Mouse (Mus musculus) layer of hippocampus, adult 9-11 months (tissue): ENCODE data around the gene Olfml3.

Source experiments
- DNase-seq: peaks from one replicate; pipeline ENCODE4 v3.0.0; 2022

The Olfml3 gene

DNA sequence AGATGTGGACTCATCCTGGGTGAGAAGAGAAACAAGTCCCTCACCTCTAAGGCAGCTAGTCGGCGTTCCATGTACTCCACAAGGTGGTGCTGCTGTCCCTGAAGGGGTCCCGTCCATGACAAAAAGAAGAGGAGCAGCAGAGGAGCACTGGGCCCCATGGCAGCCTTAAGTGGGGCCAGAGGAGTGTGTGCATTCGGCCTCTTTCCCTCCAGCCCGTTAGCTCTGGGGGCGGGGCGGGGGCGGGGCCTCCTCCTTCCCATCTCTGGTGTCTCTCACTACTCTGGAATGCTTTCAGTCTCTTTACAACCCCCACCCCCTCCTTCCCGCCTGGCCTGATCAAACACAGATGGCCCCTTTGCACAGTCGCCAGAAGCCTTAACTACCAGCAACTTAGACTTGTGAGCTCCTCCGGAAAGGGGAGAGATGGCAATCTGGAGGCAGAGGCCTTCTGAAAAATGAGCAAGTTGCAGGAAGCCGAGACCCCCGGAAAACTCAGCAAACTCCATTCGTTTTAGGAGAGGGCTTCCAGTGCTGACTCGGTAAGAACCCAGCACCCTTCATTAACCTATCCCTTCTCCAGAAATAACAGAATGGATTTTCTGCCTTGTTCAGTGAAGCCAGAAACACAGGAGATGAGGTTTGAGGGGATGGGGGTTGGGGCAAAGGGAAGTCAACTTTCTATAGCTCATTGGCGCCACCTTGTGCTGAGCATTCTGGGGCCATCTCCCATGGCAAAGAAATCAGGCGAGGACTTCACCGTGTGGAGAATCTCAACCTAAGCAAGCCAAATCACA, at the start of gene Olfml3:
TSS of gene Olfml3 (minus strand) at position 224 of the 794 bp plus-strand sequence.
- DNase-seq = peak; percentile 86

DNA sequence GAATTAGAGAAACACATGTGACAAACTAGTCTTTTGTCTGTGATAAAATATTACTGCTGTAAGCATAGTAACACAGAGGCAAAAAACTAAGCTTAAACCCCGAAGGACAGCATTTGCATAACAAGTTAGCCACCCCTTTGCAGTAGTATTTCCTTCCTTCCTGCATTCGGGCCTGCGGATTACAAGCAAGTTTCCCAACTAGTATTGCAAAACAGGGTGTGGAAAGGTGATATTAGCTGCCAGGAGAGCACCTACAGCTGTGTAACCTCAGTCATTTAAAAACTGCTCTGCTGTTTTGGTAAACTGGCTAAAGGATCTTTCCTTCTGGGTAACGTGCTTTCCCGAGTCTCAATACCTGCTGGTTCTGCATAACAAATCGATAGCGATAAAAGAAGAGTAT, 49.4 kb upstream of the Olfml3 start:
- no peak for DNase-seq

DNA sequence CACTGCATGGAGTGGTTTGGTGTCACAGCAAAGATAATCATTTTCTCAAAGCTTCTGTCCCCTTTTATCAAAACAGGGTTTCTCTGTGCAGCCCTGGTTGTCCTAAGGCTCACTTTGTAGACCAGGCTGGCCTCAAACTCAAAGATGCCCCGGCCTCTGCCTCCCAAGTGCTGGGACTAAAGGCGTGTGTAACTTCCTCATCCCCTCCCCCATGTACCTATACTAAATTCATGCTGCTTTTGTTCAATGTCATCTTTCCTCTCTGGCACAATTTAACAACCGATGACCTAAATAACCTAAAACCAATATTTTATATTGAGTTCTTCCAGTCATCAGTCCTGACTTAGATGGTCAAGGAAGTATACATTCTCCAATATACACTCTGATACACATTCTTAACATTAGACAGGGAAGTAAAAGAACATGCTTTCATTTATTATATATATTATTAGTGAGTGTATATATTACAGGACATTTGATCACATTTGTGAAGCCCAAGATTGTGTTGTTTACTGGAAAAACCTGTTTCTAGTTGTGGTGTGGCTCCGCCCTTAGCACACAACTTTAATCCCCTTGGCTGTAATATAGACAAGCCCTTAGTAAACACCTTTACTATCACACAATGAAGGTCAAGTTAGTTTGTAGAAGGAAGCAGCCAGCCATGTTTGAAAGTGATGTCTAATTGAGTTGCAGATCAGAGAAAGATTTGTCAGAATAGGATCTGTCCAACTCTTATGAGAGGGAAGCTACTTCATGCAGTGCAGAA, 45.2 kb upstream of the Olfml3 start:
- no peak for DNase-seq

DNA sequence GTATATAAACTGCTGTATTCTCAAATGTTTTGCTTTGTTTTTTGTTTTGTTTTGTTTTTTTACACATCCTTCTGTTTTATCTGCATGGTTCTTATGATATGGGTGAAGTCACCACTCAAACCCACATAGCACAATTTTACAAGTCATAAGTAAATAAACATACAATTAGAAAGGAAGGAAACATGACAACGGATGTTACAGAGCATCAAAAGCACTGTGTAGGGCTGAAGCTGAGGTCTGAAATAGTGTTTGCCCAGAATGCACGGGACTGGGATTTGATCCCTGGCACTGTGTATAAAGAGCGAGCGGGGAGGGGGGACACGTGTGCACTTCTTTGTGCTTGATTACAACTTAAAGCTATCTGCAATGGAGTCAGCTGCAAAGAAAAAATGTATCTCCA, 43.0 kb upstream of the Olfml3 start:
- DNase-seq = no peak

DNA sequence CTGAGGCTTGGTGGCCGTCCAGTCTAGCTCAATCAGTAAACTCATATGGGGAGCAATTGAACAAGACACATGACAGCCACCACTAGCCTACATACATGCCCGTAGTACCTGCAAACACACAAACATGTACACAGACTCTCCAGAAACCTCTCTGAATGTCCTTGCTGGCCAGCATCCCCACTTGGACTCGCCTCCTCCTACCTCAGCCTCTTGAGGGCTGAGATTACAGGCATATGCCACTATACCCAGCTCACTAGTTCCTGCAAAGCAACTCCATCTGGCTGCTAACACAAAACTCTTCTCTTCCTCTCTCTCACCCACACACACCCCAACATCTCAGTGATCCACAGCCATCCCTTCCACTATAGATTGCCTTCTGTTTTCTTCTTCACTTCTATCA, 42.5 kb upstream of the Olfml3 start:
- DNase-seq = peak; percentile 35

DNA sequence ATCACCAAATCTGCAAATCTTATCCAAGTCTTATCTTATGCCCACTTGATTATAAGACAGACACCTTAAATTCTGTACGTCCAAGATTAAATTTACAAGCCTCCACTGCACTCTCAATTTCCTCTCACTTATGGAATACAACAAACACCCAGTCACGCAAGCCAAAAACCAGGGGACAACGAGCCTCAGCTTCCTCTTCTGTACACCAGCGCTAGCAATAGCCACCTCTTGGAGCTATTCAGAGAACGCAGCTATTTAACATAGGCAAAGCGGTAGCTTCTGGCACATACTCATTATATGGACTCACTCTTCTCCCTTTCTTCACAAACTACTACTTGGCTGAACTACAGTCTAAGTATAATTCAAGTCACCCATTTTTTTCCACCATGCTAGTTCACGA, 41.4 kb upstream of the Olfml3 start:
- no peak for DNase-seq

DNA sequence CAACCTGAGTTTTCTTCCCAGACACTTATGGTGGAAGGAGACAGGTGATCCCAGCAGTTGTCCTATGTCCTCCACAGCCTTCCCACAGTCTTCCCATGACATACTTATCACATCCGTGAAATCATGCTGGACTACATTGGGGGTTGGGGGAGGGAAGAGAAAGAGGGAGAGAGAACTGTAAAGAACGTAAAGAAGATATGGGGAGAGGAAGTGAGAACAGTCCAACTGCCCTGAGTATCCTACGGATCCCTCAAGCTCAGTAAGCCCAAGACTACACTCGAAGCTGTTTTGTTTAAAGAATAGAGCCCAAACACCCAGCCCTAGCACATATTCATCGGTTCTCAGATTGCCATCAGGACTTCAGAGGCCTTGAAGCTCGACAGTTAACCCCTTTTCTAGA, 40.9 kb upstream of the Olfml3 start:
- DNase-seq = no peak

DNA sequence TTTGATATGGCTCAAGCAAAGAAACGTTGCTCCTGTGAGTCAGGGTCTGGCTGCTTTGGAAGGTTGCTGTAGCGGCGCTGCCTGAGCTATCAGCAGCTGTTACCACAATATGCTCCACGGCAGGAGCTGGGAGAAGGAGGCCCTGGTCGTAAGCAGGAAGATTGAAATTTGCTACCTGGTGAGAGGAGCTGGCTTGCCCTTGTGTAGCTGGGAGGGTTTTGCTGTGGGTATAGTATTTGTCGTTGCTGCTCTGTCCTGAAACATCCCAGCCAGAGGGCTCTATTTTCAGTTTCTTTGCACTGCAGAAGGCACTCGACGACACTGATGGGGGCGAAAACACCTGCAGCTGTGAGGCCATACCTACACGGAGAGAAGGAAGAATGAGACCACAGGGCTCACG, 40.1 kb upstream of the Olfml3 start:
- DNase-seq = peak; percentile 61

DNA sequence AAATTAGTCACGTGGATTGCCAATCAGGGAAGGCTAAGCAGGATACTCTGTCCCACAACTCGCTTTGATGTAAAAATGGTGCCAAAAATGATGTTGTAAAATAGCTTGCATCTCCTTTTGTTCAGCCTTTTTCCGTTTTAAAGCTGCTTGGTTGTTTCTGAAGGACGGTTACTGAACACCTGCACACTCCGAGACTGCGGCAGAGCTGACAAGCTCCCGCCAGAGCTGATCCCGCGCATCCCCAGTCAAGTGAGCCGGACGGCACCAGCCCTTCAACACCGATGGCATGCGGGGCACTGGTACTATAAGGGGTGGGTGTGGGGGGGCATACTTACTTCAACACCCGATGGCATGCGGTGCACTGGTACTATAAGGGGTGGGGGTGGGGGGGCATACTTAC, 36.2 kb upstream of the Olfml3 start:
- DNase-seq = no peak

DNA sequence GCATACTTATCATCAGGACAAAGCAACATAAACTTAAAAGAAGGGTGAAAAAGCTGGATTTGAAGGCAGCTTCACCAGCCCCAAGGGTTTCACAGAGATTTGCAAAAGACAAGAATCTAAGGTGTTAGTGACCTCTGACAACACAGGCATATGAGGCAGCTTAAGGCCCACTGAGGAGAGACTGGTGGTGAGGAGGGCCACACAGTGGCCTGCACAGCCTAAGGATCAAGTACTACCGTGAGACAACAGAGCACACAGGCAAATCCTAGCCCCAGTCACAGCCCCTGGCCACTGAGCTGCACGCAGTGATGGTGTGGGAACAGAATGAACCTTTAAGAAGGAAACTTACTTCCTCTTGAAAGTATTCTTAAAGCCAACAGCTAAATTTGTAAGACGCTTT, 35.7 kb upstream of the Olfml3 start:
- DNase-seq = no peak

DNA sequence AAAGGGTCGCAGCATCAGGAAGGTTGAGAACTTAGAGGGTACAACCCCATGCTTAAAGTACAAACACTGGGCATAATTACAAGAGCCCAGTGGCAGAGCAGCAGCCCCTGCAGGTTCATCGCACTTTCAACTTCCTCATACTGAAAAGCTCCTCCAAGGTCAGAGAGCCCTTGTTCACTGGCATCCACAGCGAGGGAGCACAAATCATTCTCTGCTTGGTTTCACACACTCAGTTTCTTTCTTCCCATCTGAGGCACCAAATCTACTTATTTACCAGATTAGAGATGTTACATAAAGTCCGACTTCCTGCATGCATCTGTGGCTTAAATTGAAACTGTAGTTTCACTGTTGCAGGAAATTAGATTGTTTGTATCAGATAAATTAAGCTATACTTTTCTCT, 35.0 kb upstream of the Olfml3 start:
- DNase-seq = no peak

DNA sequence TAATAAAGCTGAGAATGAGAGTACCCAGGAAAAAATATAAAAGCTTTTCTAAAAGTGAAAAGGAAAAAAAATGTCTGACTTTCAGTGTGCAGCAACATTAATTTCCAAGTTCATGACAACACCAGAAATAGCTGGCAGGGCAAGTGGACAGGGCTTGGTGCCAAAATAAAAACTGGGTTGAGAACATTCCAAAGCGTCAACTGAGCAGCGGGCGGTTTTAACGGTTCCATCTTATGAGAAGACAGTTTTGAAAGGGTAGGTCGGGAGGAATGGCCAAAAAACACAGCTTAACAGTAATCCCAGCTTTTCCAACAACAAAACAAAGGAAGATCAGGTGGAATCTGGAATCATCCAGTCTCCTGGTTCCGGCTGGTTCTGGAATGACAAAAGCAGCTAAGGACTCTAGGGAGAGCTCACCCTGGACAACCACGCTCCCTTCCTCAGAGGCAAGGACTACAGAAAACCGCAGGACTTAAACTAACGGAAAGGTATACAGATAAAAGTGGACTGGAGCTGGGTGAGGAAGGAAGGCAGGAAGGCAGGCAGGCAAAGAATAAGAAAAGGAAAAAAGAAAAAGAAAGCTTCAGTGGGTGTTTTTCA, 33.8 kb upstream of the Olfml3 start:
- peak; percentile 30 for DNase-seq

DNA sequence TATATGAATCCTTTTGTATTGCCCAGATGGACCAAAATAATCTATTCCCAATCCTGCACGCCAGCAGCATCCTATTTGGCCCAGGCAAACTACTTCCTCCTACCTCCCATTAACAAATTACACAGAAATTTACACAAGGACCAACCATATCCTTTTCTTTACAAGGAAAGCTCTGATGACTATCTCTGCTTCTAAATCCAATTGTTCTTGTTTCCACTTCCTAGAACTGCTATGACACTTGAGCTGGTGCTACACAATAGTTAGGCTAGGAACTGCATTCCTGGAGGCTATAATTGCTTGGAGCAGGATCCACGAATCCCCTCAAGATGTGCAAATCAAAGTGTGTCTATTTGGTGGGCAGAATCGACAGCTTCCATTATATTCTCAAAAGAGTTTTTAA, 29.0 kb upstream of the Olfml3 start:
- no peak for DNase-seq

DNA sequence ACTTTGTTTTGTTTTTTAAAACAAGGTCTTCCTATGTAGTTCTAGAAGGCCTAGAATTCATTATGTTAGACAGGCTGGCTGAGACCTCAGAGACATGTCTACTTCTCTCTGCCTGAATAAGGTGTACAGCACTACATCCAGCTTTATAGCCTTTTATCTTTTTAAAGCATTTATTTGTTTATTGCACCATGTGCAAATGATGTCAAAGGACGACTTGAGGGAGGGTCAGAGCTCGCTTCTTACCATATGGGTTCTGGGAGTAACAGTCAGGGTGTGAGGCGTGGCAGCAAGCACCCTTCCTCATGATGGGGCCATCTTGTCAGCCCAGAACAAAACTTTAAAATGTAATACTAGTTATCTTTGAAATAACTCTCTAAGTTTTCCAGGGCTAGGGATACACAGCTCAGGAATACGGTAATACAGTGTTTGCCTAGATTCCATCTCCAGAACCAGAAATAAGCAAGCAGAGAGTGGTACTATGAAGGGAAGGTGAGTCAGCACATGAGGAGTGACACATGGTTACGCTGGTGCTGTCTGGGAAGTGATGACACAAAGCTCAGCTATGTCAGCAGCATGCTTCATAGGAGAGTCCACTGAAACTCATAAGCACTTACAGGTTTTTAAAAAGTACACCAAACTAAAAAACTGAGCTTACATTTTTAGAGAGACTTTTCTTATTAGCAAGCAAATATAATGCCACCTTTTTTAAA, 21.6 kb upstream of the Olfml3 start:
- no peak for DNase-seq

DNA sequence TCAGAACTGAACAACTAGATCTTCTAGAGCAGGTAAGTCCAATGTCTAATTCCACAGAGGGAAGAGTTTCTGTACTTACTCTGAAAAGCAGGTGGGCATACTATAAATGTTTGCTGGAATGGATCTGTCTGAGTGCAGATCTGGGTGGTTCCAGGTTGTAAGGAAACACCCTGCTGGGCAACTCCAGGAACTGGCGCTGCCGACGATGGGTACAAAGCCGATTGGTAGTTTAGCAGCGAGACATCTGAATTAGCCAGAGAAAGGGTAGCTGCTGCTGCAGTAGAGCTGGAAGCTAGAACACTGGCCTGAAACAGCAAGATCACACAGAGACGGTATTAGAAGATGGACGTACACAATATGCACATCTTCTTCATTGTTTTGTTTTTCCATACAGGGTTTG, 20.7 kb upstream of the Olfml3 start:
- no peak for DNase-seq

DNA sequence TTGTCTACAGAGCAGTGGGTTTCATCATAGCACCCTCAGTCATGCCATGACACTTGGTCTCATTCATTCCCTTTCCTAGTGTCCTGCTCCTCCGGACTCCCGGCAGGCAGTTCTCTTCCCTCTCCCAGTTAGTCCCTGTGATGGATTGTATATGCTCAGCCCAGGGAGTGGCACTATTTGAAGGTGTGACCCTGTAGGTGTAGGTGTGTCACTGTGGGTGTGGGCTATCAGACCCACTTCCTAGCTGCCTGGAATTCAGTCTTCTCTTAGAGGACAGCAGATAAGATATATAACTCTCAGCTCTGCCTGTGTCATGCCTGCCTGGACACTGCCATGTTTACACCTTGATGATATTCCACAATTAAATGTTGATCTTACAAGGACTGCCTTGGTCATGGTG, 19.1 kb upstream of the Olfml3 start:
- DNase-seq = no peak

DNA sequence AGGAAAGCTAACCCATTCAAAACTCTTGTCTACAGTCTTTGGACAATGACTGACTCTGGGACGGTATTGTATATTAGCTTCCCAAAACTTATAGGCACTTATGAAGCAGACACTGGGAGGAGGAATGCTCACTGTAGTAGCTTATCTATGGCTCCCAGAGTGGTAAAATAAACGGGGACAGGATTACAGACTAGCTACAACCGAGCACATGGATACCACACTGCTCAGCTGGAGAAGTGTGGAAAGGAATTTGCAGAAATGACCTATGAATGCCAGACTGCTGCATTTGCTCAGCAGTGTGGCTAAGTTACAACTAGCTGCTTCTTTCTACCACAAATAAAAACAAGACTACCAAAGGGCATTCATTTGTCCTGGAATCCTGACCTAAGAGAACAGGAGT, 17.6 kb upstream of the Olfml3 start:
- DNase-seq = no peak

DNA sequence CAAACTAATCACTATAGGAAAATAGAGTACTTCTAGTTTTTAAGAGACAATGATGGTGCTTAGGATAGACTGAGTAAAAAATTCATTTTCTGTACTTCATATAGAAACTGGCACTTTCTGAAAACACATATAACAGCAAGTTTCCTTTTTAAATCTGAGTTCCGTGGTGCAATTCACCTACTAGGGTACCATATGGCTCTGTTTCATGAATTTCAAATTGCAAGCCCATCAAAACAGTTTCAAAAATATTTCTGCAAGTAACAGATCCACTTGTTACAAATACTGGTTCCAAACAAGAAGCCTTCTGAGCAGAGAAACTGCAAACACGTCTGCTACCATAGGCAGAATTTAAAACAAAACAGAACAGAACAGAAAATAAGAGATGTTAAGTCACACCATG, 13.8 kb upstream of the Olfml3 start:
- no peak for DNase-seq

DNA sequence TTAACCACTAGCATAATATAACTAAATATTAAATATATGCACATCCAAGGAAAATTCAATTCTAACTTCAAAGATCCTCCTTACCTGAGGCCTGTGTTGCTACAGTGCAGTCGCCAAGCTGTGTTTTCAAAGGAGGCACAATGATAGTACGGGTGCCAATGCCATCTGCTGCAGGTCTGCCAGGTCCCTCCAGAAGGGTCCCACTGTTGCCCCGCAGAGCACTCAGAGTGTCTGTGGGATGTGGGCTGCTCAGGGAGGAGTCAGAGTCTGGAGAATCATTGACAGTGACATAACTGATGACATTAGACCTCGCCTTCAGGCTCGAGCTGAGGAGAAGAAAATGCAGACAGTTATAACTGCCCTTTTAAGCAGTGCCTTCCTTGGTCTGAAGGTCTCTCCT, 8.9 kb upstream of the Olfml3 start:
- no peak for DNase-seq

DNA sequence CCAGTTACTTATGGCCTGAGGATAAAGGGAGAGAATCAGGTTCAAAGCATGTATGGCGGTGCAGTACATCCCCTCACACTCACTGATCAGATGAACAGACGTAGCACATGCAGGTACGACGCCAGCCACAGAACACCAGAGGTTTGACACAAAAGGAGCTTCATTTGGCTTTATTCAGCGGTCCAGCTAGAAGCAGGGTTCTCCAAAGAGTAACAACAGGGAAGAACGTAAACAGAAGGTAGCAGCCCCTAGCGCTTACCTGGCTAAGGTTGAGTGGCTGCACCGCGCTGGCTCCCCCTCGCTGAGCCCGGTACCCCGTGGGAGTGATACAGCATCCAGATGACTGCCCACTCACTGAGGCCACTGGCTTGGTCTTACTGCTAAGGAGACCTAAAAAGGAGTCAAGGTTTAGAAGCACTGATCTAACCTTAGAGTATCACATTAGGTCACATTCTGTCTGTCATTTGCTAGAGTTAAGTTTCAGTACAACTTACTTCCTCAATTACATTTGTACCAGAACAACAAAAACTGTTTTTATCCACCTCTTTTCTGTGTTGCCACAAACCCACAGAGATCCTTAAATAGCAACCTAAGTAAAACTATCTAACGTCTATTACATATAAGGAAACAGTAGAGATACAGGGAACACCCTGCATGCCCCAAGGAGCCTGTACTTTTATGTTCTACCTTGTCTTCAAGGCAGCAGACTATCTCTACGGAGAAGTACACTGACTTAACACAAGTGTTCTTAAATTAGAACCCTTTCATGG, 7.4 kb upstream of the Olfml3 start:
- DNase-seq = no peak

DNA sequence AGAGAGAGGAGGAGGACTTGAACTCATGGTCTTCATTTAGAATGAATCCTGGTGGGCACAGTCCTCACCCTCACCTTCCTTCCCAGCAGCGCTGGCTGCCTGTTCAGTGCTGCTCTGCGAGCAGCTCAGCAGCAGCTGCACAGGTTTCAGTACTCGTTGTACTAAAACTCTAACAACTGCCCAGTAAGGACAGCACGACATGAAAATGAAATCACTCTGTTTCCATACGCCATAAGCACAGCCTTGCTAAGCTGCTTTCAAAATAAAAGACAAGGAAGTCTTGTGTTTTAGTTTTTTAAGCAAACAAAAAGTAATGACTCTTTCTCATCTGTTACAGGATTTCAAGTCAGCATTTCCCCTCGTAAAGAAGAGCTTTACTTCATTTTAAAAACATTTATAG, 5.4 kb upstream of the Olfml3 start:
- DNase-seq = no peak

DNA sequence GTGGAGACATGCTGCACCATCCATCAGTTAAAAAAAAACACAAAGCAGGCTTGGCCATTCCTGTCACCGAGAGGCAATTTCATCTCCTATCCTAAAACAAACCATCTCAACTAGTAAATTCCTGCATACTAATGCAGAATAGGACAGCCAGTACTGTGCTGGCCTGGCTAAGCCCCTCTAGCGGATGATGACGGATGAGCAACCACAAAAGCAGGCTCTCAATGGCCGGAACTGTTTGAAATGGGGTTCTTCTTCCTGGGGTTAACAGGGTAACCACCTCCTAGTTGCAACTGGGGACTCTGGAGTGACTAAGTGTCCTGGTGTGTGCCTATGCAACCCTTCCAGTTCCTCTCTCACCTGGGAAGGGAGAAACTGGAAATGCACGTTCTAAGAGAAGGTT, 2.5 kb upstream of the Olfml3 start:
- DNase-seq = no peak

DNA sequence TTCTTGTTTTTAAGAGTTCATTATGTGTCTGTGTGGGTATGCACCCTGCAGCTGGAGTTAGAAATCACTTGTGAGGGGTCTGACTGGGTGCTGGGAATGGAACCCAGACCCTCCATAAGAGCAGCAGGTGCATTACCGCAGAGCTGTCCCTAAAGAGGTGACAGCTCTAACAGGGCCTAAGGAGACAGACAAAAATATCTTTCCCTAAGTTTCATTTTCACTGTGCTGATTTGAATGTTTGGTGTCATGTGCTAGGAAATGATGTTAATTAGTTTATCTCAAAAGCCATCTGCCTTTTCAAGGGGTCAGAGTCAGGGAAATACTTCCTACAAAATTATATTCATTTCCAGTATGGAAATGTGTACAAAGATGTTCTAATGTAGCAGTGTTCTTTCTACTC, 1.5 kb upstream of the Olfml3 start, which contains the start of gene Gm10964:
TSS of gene Gm10964 (plus strand) at position 38 of the 400 bp plus-strand sequence.
- no peak for DNase-seq
